21 mouse cellular contexts compared by ENCODE assay signal in the genomic region with DNA sequence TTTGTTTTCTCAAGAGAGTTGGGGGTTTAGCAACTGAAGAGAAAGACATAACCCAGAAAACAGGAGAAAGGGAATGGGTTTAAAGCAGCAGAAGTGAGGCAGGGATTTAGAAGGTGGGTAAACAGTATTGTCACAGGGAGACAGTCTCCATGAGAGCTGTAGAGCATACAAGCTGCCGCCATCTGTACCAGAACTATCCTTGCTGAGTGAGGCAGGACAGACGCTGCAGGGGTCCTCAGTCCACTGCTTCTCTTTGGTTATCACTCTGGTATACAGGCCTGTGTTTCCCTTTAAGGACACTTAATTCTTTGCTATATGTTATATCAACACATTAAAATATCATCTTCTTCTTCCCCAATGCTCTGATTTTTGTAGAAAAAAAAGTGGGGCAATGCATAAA.
A peak's percentile ranks its signal among the peaks of the same experiment; 100 is the strongest.
DNase-seq lines count a peak whose midpoint lies in the region; ATAC-seq lines count a peak whose summit lies in the region.
"Had no signal": no experiment of that assay in that cellular context is flagged by ENCODE, and none has a peak within 500 bp of the region (broad histone marks: within the 10 kb centered on the region; RNA-seq: fewer than 3 reads in every experiment).

No protein-coding gene starts in this region.

- H3K27ac ChIP-seq in lung, embryonic 16.5 days (ENCODE audit: low read length): no peak overlapping the region
- H3K27ac ChIP-seq: forebrain, embryonic 13.5 days; hindbrain, embryonic 13.5 days; kidney, postnatal 0 days; layer of hippocampus, adult 2 months; left cerebral cortex, adult 2 months; limb, embryonic 12.5 days; liver, embryonic 14.5 days; midbrain, embryonic 10.5 days; neural tube, embryonic 13.5 days had no signal

- H3K9ac ChIP-seq in lung, embryonic 16.5 days (ENCODE audit: low read length): no peak overlapping the region
- H3K9ac ChIP-seq: forebrain, embryonic 13.5 days; hindbrain, embryonic 13.5 days; limb, embryonic 12.5 days; liver, embryonic 14.5 days; neural tube, embryonic 13.5 days had no signal

- H3K27me3 ChIP-seq in lung, embryonic 16.5 days (ENCODE audit: control insufficient read depth, insufficient read depth, low read depth, low read length): no peaks in the 10 kb centered on the region
- H3K27me3 ChIP-seq: forebrain, embryonic 13.5 days; hindbrain, embryonic 13.5 days; limb, embryonic 12.5 days; neural tube, embryonic 13.5 days had no signal

- no peak overlapping the region for H3K4me3 ChIP-seq in lung, embryonic 16.5 days (ENCODE audit: low read length)
- H3K4me3 ChIP-seq: forebrain, embryonic 13.5 days; hindbrain, embryonic 13.5 days; layer of hippocampus, adult 2 months; left cerebral cortex, adult 2 months; limb, embryonic 12.5 days; midbrain, embryonic 10.5 days; neural tube, embryonic 13.5 days had no signal

- H3K4me1 ChIP-seq in lung, embryonic 16.5 days (replicated peaks; ENCODE audit: control insufficient read depth, insufficient read depth, low read length): no peaks in the 10 kb centered on the region
- H3K4me1 ChIP-seq: forebrain, embryonic 13.5 days; limb, embryonic 12.5 days; neural tube, embryonic 13.5 days had no signal

- H3K36me3 ChIP-seq in lung, embryonic 16.5 days (ENCODE audit: control insufficient read depth, insufficient read depth, low read length): no peaks in the 10 kb centered on the region
- H3K36me3 ChIP-seq: hindbrain, embryonic 13.5 days; limb, embryonic 12.5 days; midbrain, embryonic 10.5 days; neural tube, embryonic 13.5 days had no signal

- peak; percentile 17 for DNase-seq in embryo, embryonic 10 days (ENCODE audit: low spot score)
- DNase-seq in embryo, embryonic 9.5 days (ENCODE audit: extremely low spot score): no peak
- no peak for DNase-seq in lung, postnatal 10 days
- DNase-seq in cerebellum, adult 8-10 months: peak; percentile 6
- DNase-seq in embryo, embryonic 11 days: peak; percentile 7
- DNase-seq in layer of hippocampus, postnatal 36 days: no peak
- no peak for DNase-seq in heart, postnatal 4 days
- DNase-seq: adrenal gland, postnatal 10 days; heart, adult 18-20 months; right cerebral cortex, postnatal 4 days had no signal

- H3K9me3 ChIP-seq in lung, embryonic 16.5 days (ENCODE audit: control insufficient read depth, low read length): no peaks in the 10 kb centered on the region
- H3K9me3 ChIP-seq: forebrain, embryonic 13.5 days; hindbrain, embryonic 13.5 days; limb, embryonic 12.5 days; midbrain, embryonic 10.5 days; neural tube, embryonic 13.5 days had no signal

- ATAC-seq in lung, embryonic 16.5 days (ENCODE audit: low read depth): 0 out of 2 replicates have a peak, but pooled peaks have one; percentile 43
- ATAC-seq: forebrain, embryonic 13.5 days; intestine, embryonic 16.5 days had no signal

- WGBS in lung, embryonic 16.5 days: 44% methylated on average over 2 of the region's 2 CpGs

- H3K4me2 ChIP-seq in lung, embryonic 16.5 days (ENCODE audit: low read depth, low read length): no peak overlapping the region
- H3K4me2 ChIP-seq: forebrain, embryonic 13.5 days; hindbrain, embryonic 13.5 days; limb, embryonic 12.5 days; neural tube, embryonic 13.5 days had no signal

Comparison
In these comparisons a context has a peak if more than half of its experiments do, and no peak if none do; other contexts are left out.
1. DNase-seq: peak in embryo, embryonic 10 days (single experiment), cerebellum, adult 8-10 months (single experiment) and embryo, embryonic 11 days (single experiment); none in embryo, embryonic 9.5 days (single experiment), lung, postnatal 10 days (single experiment), layer of hippocampus, postnatal 36 days (0 of 2) and heart, postnatal 4 days (single experiment).